ENCODE assay signal across 25 mouse cellular contexts in the genomic region with DNA sequence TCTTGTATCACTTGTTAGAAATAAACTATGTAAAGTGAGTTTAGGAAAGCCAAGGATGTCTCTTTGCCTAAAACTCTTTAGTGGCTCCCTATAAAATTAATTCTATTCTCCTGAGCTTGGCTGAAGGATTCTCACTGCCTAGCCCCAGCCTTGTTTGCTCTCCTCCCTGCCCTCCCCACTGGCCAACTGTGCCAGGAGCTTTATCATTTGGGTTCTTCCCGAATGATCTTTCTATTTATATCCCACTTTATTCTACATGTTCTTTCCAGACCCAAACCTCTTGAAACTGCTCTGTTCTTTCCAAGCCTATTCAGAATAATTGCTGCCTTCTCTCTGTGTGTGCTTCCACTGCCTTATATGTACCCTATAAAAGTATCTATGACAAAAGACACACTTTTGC. TPM values are rescaled to one million over a fixed set of nuclear protein-coding genes. Genes with fewer than 3 reads are reported as not detected.
DNase-seq lines count a peak whose midpoint lies in the region; ATAC-seq lines count a peak whose summit lies in the region.
"Had no signal": no experiment of that assay in that cellular context is flagged by ENCODE, and none has a peak within 500 bp of the region (broad histone marks: within the 10 kb centered on the region; RNA-seq: fewer than 3 reads in every experiment).

No protein-coding gene starts in this region.

- WGBS in heart, embryonic 13.5 days, result 9% methylated on average over 1 of the region's 1 CpGs
- 39% methylated on average over 1 of the region's 1 CpGs for WGBS in heart, embryonic 10.5 days
- WGBS in heart, embryonic 16.5 days, result 19% methylated on average over 1 of the region's 1 CpGs
- WGBS in heart, embryonic 12.5 days, result 25% methylated on average over 1 of the region's 1 CpGs
- WGBS in heart, embryonic 11.5 days (ENCODE audit: insufficient replicate concordance), result 19% methylated on average over 1 of the region's 1 CpGs

- H3K9me3 ChIP-seq in heart, embryonic 13.5 days, result no peaks in the 10 kb centered on the region
- no peaks in the 10 kb centered on the region for H3K9me3 ChIP-seq in heart, embryonic 10.5 days
- H3K9me3 ChIP-seq in heart, embryonic 16.5 days (replicated peaks; ENCODE audit: control insufficient read depth, low read length), result no peaks in the 10 kb centered on the region
- H3K9me3 ChIP-seq in heart, embryonic 12.5 days (replicated peaks), result no peaks in the 10 kb centered on the region
- H3K9me3 ChIP-seq in heart, embryonic 11.5 days (replicated peaks; ENCODE audit: control insufficient read depth, low read length), result no peaks in the 10 kb centered on the region
- H3K9me3 ChIP-seq: embryonic facial prominence, embryonic 10.5 days; embryonic facial prominence, embryonic 12.5 days; forebrain, embryonic 13.5 days; G1E had no signal

- no peaks in the 10 kb centered on the region for H3K36me3 ChIP-seq in heart, embryonic 13.5 days
- H3K36me3 ChIP-seq in heart, embryonic 10.5 days, result no peaks in the 10 kb centered on the region
- H3K36me3 ChIP-seq in heart, embryonic 16.5 days (ENCODE audit: control insufficient read depth, insufficient read depth), result no peaks in the 10 kb centered on the region
- no peaks in the 10 kb centered on the region for H3K36me3 ChIP-seq in heart, embryonic 12.5 days
- no peaks in the 10 kb centered on the region for H3K36me3 ChIP-seq in heart, embryonic 11.5 days (ENCODE audit: control insufficient read depth, insufficient read depth, low read length)
- H3K36me3 ChIP-seq: embryonic facial prominence, embryonic 10.5 days; embryonic facial prominence, embryonic 12.5 days had no signal

- intact Hi-C loops in heart, postnatal 25 days (cut with DNase I), result no loop called here

- peaks cover 47% of the 10 kb centered on the region for H3K4me1 ChIP-seq in heart, embryonic 13.5 days
- peaks cover 28% of the 10 kb centered on the region for H3K4me1 ChIP-seq in heart, embryonic 10.5 days
- peaks cover 39% of the 10 kb centered on the region for H3K4me1 ChIP-seq in heart, embryonic 16.5 days (ENCODE audit: control insufficient read depth, insufficient read depth, low read length)
- H3K4me1 ChIP-seq in heart, embryonic 12.5 days (replicated peaks), result peaks cover 27% of the 10 kb centered on the region
- no peaks in the 10 kb centered on the region; the same call in 1 of the 2 replicates for H3K4me1 ChIP-seq in heart, embryonic 11.5 days (ENCODE audit: control insufficient read depth, insufficient read depth, low read length)
- H3K4me1 ChIP-seq: embryonic facial prominence, embryonic 10.5 days; embryonic facial prominence, embryonic 12.5 days; forebrain, embryonic 13.5 days had no signal

- no peak overlapping the region for H3K4me2 ChIP-seq in heart, embryonic 13.5 days
- no peak overlapping the region for H3K4me2 ChIP-seq in heart, embryonic 16.5 days (ENCODE audit: low read depth, low read length)
- H3K4me2 ChIP-seq in heart, embryonic 12.5 days, result no peak overlapping the region
- no peak overlapping the region for H3K4me2 ChIP-seq in heart, embryonic 11.5 days
- H3K4me2 ChIP-seq: embryonic facial prominence, embryonic 12.5 days; forebrain, embryonic 13.5 days had no signal

- ATAC-seq in heart, embryonic 13.5 days (ENCODE audit: extremely low read depth, insufficient number of reproducible peaks, low FRiP score, low TSS enrichment), result no peak
- ATAC-seq in heart, embryonic 16.5 days (replicated peaks; ENCODE audit: extremely low read depth, insufficient read depth, low FRiP score), result no peak
- ATAC-seq in heart, embryonic 12.5 days (ENCODE audit: insufficient number of reproducible peaks, low FRiP score), result no peak
- ATAC-seq in heart, embryonic 11.5 days (replicated peaks; ENCODE audit: insufficient number of reproducible peaks, low FRiP score, low TSS enrichment), result no peak
- ATAC-seq: activated CD4-positive, CD25-positive, alpha-beta regulatory T cell, adult 4 months; CD4-positive, CD25-positive, alpha-beta regulatory T cell, adult 4 months; forebrain, embryonic 13.5 days; Patski had no signal

- H3K4me3 ChIP-seq in heart, embryonic 13.5 days, result no peak overlapping the region
- no peak overlapping the region for H3K4me3 ChIP-seq in heart, embryonic 10.5 days
- no peak overlapping the region for H3K4me3 ChIP-seq in heart, embryonic 16.5 days (ENCODE audit: low read length)
- H3K4me3 ChIP-seq in heart, embryonic 12.5 days, result no peak overlapping the region
- no peak overlapping the region for H3K4me3 ChIP-seq in heart, embryonic 11.5 days (ENCODE audit: low read depth, low read length)
- H3K4me3 ChIP-seq: embryonic facial prominence, embryonic 10.5 days; embryonic facial prominence, embryonic 12.5 days; forebrain, embryonic 13.5 days had no signal

- no peaks in the 10 kb centered on the region for H3K27me3 ChIP-seq in heart, embryonic 13.5 days (replicated peaks)
- no peaks in the 10 kb centered on the region for H3K27me3 ChIP-seq in heart, embryonic 10.5 days (ENCODE audit: insufficient read depth, poor library complexity, severe bottlenecking)
- H3K27me3 ChIP-seq in heart, embryonic 16.5 days (ENCODE audit: control insufficient read depth, insufficient read depth, low read length), result no peaks in the 10 kb centered on the region
- H3K27me3 ChIP-seq in heart, embryonic 12.5 days (replicated peaks), result no peaks in the 10 kb centered on the region
- H3K27me3 ChIP-seq in heart, embryonic 11.5 days (ENCODE audit: control insufficient read depth, insufficient read depth, low read length), result no peaks in the 10 kb centered on the region
- H3K27me3 ChIP-seq: CH12.LX; embryonic facial prominence, embryonic 12.5 days; Patski had no signal

- DNase-seq in heart, adult 11 months, result peak; percentile 86
- no peak for DNase-seq in heart, postnatal 25 days (ENCODE audit: low spot score)
- DNase-seq in heart, embryonic 10.5 days (ENCODE audit: low spot score), result no peak
- DNase-seq in heart, postnatal 4 days, result peak; percentile 27
- DNase-seq: adrenal gland, adult 8-10 months; adrenal gland, postnatal 14 days; adrenal gland, postnatal 36 days; B cell, adult 2 months; cerebellum, adult 11-12 months; cerebellum, adult 2 months; cerebellum, adult 9-10 months; cerebellum, postnatal 10 days; cerebellum, postnatal 25 days had no signal

- 0 out of 2 replicates have a peak overlapping the region, but pooled peaks have one; percentile 19 for H3K9ac ChIP-seq in heart, embryonic 13.5 days
- no peak overlapping the region for H3K9ac ChIP-seq in heart, embryonic 16.5 days (ENCODE audit: low read length)
- H3K9ac ChIP-seq in heart, embryonic 12.5 days, result no peak overlapping the region
- no peak overlapping the region for H3K9ac ChIP-seq in heart, embryonic 11.5 days (ENCODE audit: low read depth, low read length)
- H3K9ac ChIP-seq: embryonic facial prominence, embryonic 12.5 days; forebrain, embryonic 13.5 days had no signal

- H3K27ac ChIP-seq in heart, embryonic 13.5 days (replicated peaks), result no peak overlapping the region; the same call in 1 of the 2 replicates
- H3K27ac ChIP-seq in heart, embryonic 10.5 days, result no peak overlapping the region
- peak overlapping the region; percentile 65 for H3K27ac ChIP-seq in heart, embryonic 16.5 days (ENCODE audit: low read length)
- no peak overlapping the region for H3K27ac ChIP-seq in heart, embryonic 12.5 days (ENCODE audit: poor library complexity, severe bottlenecking)
- no peak overlapping the region for H3K27ac ChIP-seq in heart, embryonic 11.5 days (ENCODE audit: low read depth, low read length)
- H3K27ac ChIP-seq: embryonic facial prominence, embryonic 10.5 days; embryonic facial prominence, embryonic 12.5 days; forebrain, embryonic 13.5 days had no signal

RNA-seq across cellular contexts. Expression of gene Nrip3, which starts 21.7 kb away (rescaled TPM):
- under 1 TPM; 0.39 to 0.45 TPM for total RNA-seq in heart, postnatal 25 days (2021)
- 0.33 and 0.46 TPM in 2 replicates for polyA plus RNA-seq in heart, embryonic 13.5 days (2015; fragmentation: Nextera tagmentation; extraction: Ambion mirVana)
- 0.24 and 1.3 TPM in 2 replicates for polyA plus RNA-seq in heart, embryonic 10.5 days (2016; fragmentation: Nextera tagmentation; extraction: Ambion mirVana)
- 0.53 and 0.64 TPM in 2 replicates for polyA plus RNA-seq in heart, embryonic 16.5 days (2015; fragmentation: Nextera tagmentation; extraction: Ambion mirVana)
- 0.71 and 1.0 TPM in 2 replicates for polyA plus RNA-seq in heart, embryonic 12.5 days (2016; fragmentation: Nextera tagmentation; extraction: Ambion mirVana)
- under 1 TPM; 0.54 to 0.55 TPM for total RNA-seq in heart, postnatal 4 days (2021)
- 0.62 TPM in 2 replicates for polyA plus RNA-seq in heart, embryonic 11.5 days (2014; fragmentation: Nextera tagmentation; extraction: Ambion mirVana)
- polyA plus RNA-seq: G1E had no signal

RNA-seq across cellular contexts. Expression of gene Tmem9b, which starts 50.8 kb away (rescaled TPM):
- 10 to 100 TPM; 28.5 to 31.3 TPM for total RNA-seq in heart, postnatal 25 days (2021)
- 53.9 and 56.6 TPM in 2 replicates for polyA plus RNA-seq in heart, embryonic 13.5 days (2015; fragmentation: Nextera tagmentation; extraction: Ambion mirVana)
- polyA plus RNA-seq in heart, embryonic 10.5 days (2016; fragmentation: Nextera tagmentation; extraction: Ambion mirVana), result 45.9 and 58.4 TPM in 2 replicates
- polyA plus RNA-seq in heart, embryonic 16.5 days (2015; fragmentation: Nextera tagmentation; extraction: Ambion mirVana), result 60.6 and 61.6 TPM in 2 replicates
- polyA plus RNA-seq in heart, embryonic 12.5 days (2016; fragmentation: Nextera tagmentation; extraction: Ambion mirVana), result 54.1 and 56.4 TPM in 2 replicates
- 10 to 100 TPM; 33.8 to 35.8 TPM for total RNA-seq in heart, postnatal 4 days (2021)
- 58.9 and 61.9 TPM in 2 replicates for polyA plus RNA-seq in heart, embryonic 11.5 days (2014; fragmentation: Nextera tagmentation; extraction: Ambion mirVana)

Comparison
In these comparisons a context has a peak if more than half of its experiments do, and no peak if none do; other contexts are left out.
1. DNase-seq: peak in heart, adult 11 months (single experiment) and heart, postnatal 4 days (single experiment); none in heart, postnatal 25 days (single experiment) and heart, embryonic 10.5 days (single experiment).